Mouse (Mus musculus) lung, embryonic 14.5 days (tissue): ENCODE measurements around the gene Mettl23. TPM values are rescaled to one million over a fixed set of nuclear protein-coding genes. Genes with fewer than 3 reads are reported as not detected.
"Not testable (repeated sequence)": the region's sequence is repeated elsewhere in the genome, so short reads cannot be mapped to it uniquely, and the experiment has no call there.

Experiments
- ATAC-seq: fragments of 200-750 bp; cut with Nextera tagmentation; 2 replicates; pipeline ENCODE4 v1.8.0; 2017; ENCODE audit warnings: mild to moderate bottlenecking, moderate TSS enrichment, moderate library complexity; ENCODE audit not compliant: insufficient read depth
- DNase-seq: peaks from one replicate; pipeline ENCODE4 v3.0.0-alpha.2; 2015
- H3K27ac ChIP-seq: fragments of 300-500 bp; sonication (generic); 2 replicates; pipeline ENCODE4 v1.5.1; 2014; ENCODE audit warnings: low read depth, mild to moderate bottlenecking, moderate library complexity
- H3K27me3 ChIP-seq: fragments of 300-500 bp; sonication (generic); 2 replicates; pipeline ENCODE4 v1.6.1; 2014; ENCODE audit warnings: low read length, control low read depth; ENCODE audit not compliant: insufficient read depth
- H3K36me3 ChIP-seq: fragments of 300-500 bp; sonication (generic); 2 replicates; pipeline ENCODE4 v1.6.1; 2014; ENCODE audit warnings: control low read depth; ENCODE audit not compliant: insufficient read depth
- H3K4me1 ChIP-seq: fragments of 300-500 bp; sonication (generic); 2 replicates; pipeline ENCODE4 v1.6.1; 2014; ENCODE audit warnings: antibody characterized with exemption, control low read depth; ENCODE audit not compliant: insufficient read depth
- H3K4me2 ChIP-seq: fragments of 300-500 bp; sonication (generic); 2 replicates; pipeline ENCODE4 v1.6.1; 2014; ENCODE audit warnings: mild to moderate bottlenecking
- H3K4me3 ChIP-seq: fragments of 300-500 bp; sonication (generic); 2 replicates; pipeline ENCODE4 v1.5.1; 2014; ENCODE audit warnings: low read depth, low read length
- H3K9ac ChIP-seq: fragments of 300-500 bp; sonication (generic); 2 replicates; pipeline ENCODE4 v1.6.1; 2014
- H3K9me3 ChIP-seq: fragments of 300-500 bp; sonication (generic); 2 replicates; pipeline ENCODE4 v1.6.1; 2016; ENCODE audit warnings: low read depth, low read length, control low read depth
- CTCF ChIP-seq: IDR thresholded peaks from 2 replicates; pipeline ENCODE4 v1.5.1; 2016; ENCODE audit warnings: antibody characterized with exemption, low read depth
- WGBS: fragments of 180-500 bp; shearing (Covaris S2); extraction: QIAGEN DNeasy Blood & Tissue Kit; methylation state at CpG from one replicate; pipeline ENCODE4 v1.1.7; 2014; 5-methylcytosine and 5-hydroxymethylcytosine counted together
- polyA plus RNA-seq: library from polyadenylated mRNA; unstranded; fragments of >200 nt; fragmentation: Nextera tagmentation; extraction: Ambion mirVana; gene quantifications from 2 replicates; pipeline ENCODE4 v1.2.1, GENCODE M21; 2014

Mettl23 gene
- polyA plus RNA-seq, 1 experiment from 2014 or later = 62.2 TPM

GRCm38 (mm10) chr11:116847187-116848085 lies 4.4 kb downstream of the Mettl23 start:
- no peak for ATAC-seq

GRCm38 (mm10) chr11:116848086-116848876 lies 5.2 kb downstream of the Mettl23 start:
- Histone ChIP-seq H3K4me1 (no peaks in the 10 kb centered on the region), H3K4me2 (no peak overlapping the region), H3K4me3 (no peak overlapping the region), H3K27me3 (no peaks in the 10 kb centered on the region), H3K36me3 (peaks cover 56% of the 10 kb centered on the region), H3K27ac (no peak overlapping the region), H3K9ac (no peak overlapping the region), H3K9me3 (no peaks in the 10 kb centered on the region)
- no peak for ATAC-seq
- DNase-seq = no peak
- WGBS = 71% methylated on average over 5 of the region's 5 CpGs
- no peak for TF ChIP-seq CTCF

More at GRCm38 (mm10) chr11:116847187-116848085, 4.4 kb downstream of the Mettl23 start:
- no peak overlapping the region for H3K27ac ChIP-seq
- no peak for DNase-seq
- H3K36me3 ChIP-seq = peaks cover 56% of the 10 kb centered on the region
- H3K27me3 ChIP-seq = no peaks in the 10 kb centered on the region
- 87% methylated on average over 3 of the region's 3 CpGs for WGBS
- H3K9me3 ChIP-seq = no peaks in the 10 kb centered on the region
- H3K4me2 ChIP-seq = no peak overlapping the region
- H3K9ac ChIP-seq = no peak overlapping the region
- no peaks in the 10 kb centered on the region for H3K4me1 ChIP-seq
- H3K4me3 ChIP-seq = no peak overlapping the region
- no peak for TF ChIP-seq CTCF

- peaks cover 56% of the 10 kb centered on the region for H3K36me3 ChIP-seq
- not testable (repeated sequence) for H3K9me3 ChIP-seq, H3K9ac ChIP-seq, H3K27me3 ChIP-seq, H3K4me3 ChIP-seq, H3K4me1 ChIP-seq, H3K4me2 ChIP-seq, DNase-seq, H3K27ac ChIP-seq, ATAC-seq
- 59% methylated on average over 2 of the region's 2 CpGs for WGBS
Observed at GRCm38 (mm10) chr11:116848877-116849178, 5.8 kb downstream of the Mettl23 start.

GRCm38 (mm10) chr11:116849587-116849986 lies 6.5 kb downstream of the Mettl23 start:
- H3K4me1 ChIP-seq = no peaks in the 10 kb centered on the region
- peaks cover 56% of the 10 kb centered on the region for H3K36me3 ChIP-seq
- no peak for TF ChIP-seq CTCF
- 0 out of 2 replicates have a peak overlapping the region, but pooled peaks have one; percentile 20 for H3K4me2 ChIP-seq
- no peak overlapping the region for H3K9ac ChIP-seq
- no peak for DNase-seq
- H3K27ac ChIP-seq = no peak overlapping the region
- ATAC-seq = no peak
- no peaks in the 10 kb centered on the region for H3K9me3 ChIP-seq
- no peak overlapping the region for H3K4me3 ChIP-seq
- H3K27me3 ChIP-seq = no peaks in the 10 kb centered on the region

- DNase-seq (no peak), ATAC-seq (no peak)
- H3K4me3 ChIP-seq = peak overlapping the region; percentile 81
- 42% methylated on average over 4 of the region's 4 CpGs for WGBS
- H3K9me3 ChIP-seq = no peaks in the 10 kb centered on the region
- no peaks in the 10 kb centered on the region for H3K27me3 ChIP-seq
- H3K27ac ChIP-seq = no peak overlapping the region
- peak overlapping the region; percentile 93; the same call in 1 of the 2 replicates for H3K9ac ChIP-seq
- peaks cover 56% of the 10 kb centered on the region for H3K36me3 ChIP-seq
- TF ChIP-seq CTCF = no peak
- H3K4me1 ChIP-seq = no peaks in the 10 kb centered on the region
- peak overlapping the region; percentile 92 for H3K4me2 ChIP-seq
Observed at GRCm38 (mm10) chr11:116850085-116850484, 7.0 kb downstream of the Mettl23 start.

GRCm38 (mm10) chr11:116850833-116851477 lies 7.9 kb downstream of the Mettl23 start:
- ATAC-seq (no peak), DNase-seq (peak; percentile 26)
- peaks cover 54% of the 10 kb centered on the region for H3K36me3 ChIP-seq
- 26% methylated on average over 6 of the region's 6 CpGs for WGBS
- peak overlapping the region; percentile 20; the same call in 1 of the 2 replicates for H3K27ac ChIP-seq
- H3K27me3 ChIP-seq = no peaks in the 10 kb centered on the region
- no peak for TF ChIP-seq CTCF
- peak overlapping the region; percentile 81 for H3K4me3 ChIP-seq
- peak overlapping the region; percentile 93 for H3K9ac ChIP-seq
- H3K9me3 ChIP-seq = no peaks in the 10 kb centered on the region
- peak overlapping the region; percentile 92 for H3K4me2 ChIP-seq
- no peaks in the 10 kb centered on the region for H3K4me1 ChIP-seq
